Mouse (Mus musculus) bone marrow macrophage, adult 2 months (primary cell): ENCODE measurements around the gene Gm20388.

Experiments
- CTCF ChIP-seq: IDR thresholded peaks from 2 replicates; pipeline ENCODE4 v1.5.1; 2012; ENCODE audit warnings: low read depth, mild to moderate bottlenecking, low read length, moderate library complexity
- POLR2A ChIP-seq: IDR thresholded peaks from 2 replicates; pipeline ENCODE4 v1.6.1; 2012; ENCODE audit warnings: mild to moderate bottlenecking, low read depth, low read length, borderline replicate concordance

- TF ChIP-seq POLR2A = no peak
- no peak for TF ChIP-seq CTCF
Measured at GRCm38 (mm10) chr8:122467816-122468215, 2557.2 kb downstream of the Gm20388 start.
